Mouse (Mus musculus) forebrain, embryonic 12.5 days (tissue): ENCODE results near the gene Selplg. TPM values are rescaled to one million over a fixed set of nuclear protein-coding genes. Genes with fewer than 3 reads are reported as not detected.
A peak's percentile ranks its signal among the peaks of the same experiment; 100 is the strongest.
"Not testable (repeated sequence)": the region's sequence is repeated elsewhere in the genome, so short reads cannot be mapped to it uniquely, and the experiment has no call there.

ENCODE experiments used
- ATAC-seq: fragments of 200-750 bp; cut with Nextera tagmentation; 2 replicates; pipeline ENCODE4 v1.8.0; 2017; ENCODE audit warnings: moderate TSS enrichment; ENCODE audit not compliant: low FRiP score
- H3K27ac ChIP-seq: fragments of 300-500 bp; sonication (generic); 2 replicates; pipeline ENCODE4 v1.5.1; 2016; ENCODE audit warnings: mild to moderate bottlenecking
- H3K27me3 ChIP-seq: fragments of 300-500 bp; sonication (generic); 2 replicates; pipeline ENCODE4 v1.6.1; 2016; ENCODE audit warnings: mild to moderate bottlenecking
- H3K36me3 ChIP-seq: fragments of 300-500 bp; sonication (generic); replicated peaks from 2 replicates; pipeline ENCODE4 v1.6.1; 2016; ENCODE audit warnings: mild to moderate bottlenecking
- H3K4me1 ChIP-seq: fragments of 300-500 bp; sonication (generic); 2 replicates; pipeline ENCODE4 v1.6.1; 2016
- H3K4me2 ChIP-seq: fragments of 300-500 bp; sonication (generic); 2 replicates; pipeline ENCODE4 v1.6.1; 2016; ENCODE audit warnings: mild to moderate bottlenecking, moderate library complexity
- H3K4me3 ChIP-seq: fragments of 300-500 bp; sonication (generic); replicated peaks from 2 replicates; pipeline ENCODE4 v1.5.1; 2016; ENCODE audit warnings: mild to moderate bottlenecking
- H3K9ac ChIP-seq: fragments of 300-500 bp; sonication (generic); 2 replicates; pipeline ENCODE4 v1.6.1; 2016; ENCODE audit warnings: mild to moderate bottlenecking
- H3K9me3 ChIP-seq: fragments of 300-500 bp; sonication (generic); 2 replicates; pipeline ENCODE4 v1.6.1; 2016
- WGBS: fragments of 180-500 bp; shearing (Covaris S2); methylation state at CpG from one replicate; pipeline ENCODE4 v1.1.7; 2016; 5-methylcytosine and 5-hydroxymethylcytosine counted together
- polyA plus RNA-seq: library from polyadenylated mRNA; unstranded; fragments of >200 nt; fragmentation: Nextera tagmentation; extraction: Ambion mirVana; gene quantifications from 2 replicates; pipeline ENCODE4 v1.2.1, GENCODE M21; 2016

Selplg gene
- polyA plus RNA-seq, 1 experiment from 2014 or later, result 0.82 TPM

- H3K4me2 ChIP-seq, result no peak overlapping the region
- WGBS, result 38% methylated on average over 27 of the region's 27 CpGs
- H3K27me3 ChIP-seq, result peaks cover 16% of the 10 kb centered on the region
- ATAC-seq, result no peak
- H3K9me3 ChIP-seq, result peaks cover 7% of the 10 kb centered on the region; the same call in 1 of the 2 replicates
- H3K4me3 ChIP-seq, result no peak overlapping the region
- H3K27ac ChIP-seq, result no peak overlapping the region
- no peak overlapping the region for H3K9ac ChIP-seq
- peaks cover 8% of the 10 kb centered on the region; the same call in 1 of the 2 replicates for H3K4me1 ChIP-seq
- no peaks in the 10 kb centered on the region for H3K36me3 ChIP-seq
These were observed 18.1 kb downstream of the Selplg start for GRCm38 (mm10) chr5:113814111-113815040.

GRCm38 (mm10) chr5:113813608-113814007, 18.8 kb downstream of the Selplg start:
- Histone ChIP-seq H3K36me3 (no peaks in the 10 kb centered on the region), H3K4me2 (no peak overlapping the region), H3K27ac (no peak overlapping the region), H3K4me3 (no peak overlapping the region), H3K9ac (no peak overlapping the region), H3K9me3 (peaks cover 7% of the 10 kb centered on the region; the same call in 1 of the 2 replicates), H3K27me3 (peaks cover 16% of the 10 kb centered on the region), H3K4me1 (peaks cover 8% of the 10 kb centered on the region; the same call in 1 of the 2 replicates)
- WGBS, result 23% methylated on average over 9 of the region's 9 CpGs
- ATAC-seq, result no peak

- Histone ChIP-seq H3K27me3 (peaks cover 16% of the 10 kb centered on the region), H3K4me2 (no peak overlapping the region), H3K27ac (no peak overlapping the region), H3K36me3 (no peaks in the 10 kb centered on the region), H3K4me3 (no peak overlapping the region), H3K9me3 (peaks cover 7% of the 10 kb centered on the region; the same call in 1 of the 2 replicates), H3K4me1 (peaks cover 8% of the 10 kb centered on the region; the same call in 1 of the 2 replicates), H3K9ac (no peak overlapping the region)
- ATAC-seq, result no peak
- WGBS, result 88% methylated on average over 2 of the region's 2 CpGs
These were observed 19.8 kb downstream of the Selplg start for GRCm38 (mm10) chr5:113812638-113813037.

- not testable (repeated sequence) for H3K4me3 ChIP-seq, H3K4me2 ChIP-seq, ATAC-seq, H3K9ac ChIP-seq, H3K36me3 ChIP-seq, H3K4me1 ChIP-seq, H3K9me3 ChIP-seq, H3K27ac ChIP-seq
- peaks cover 16% of the 10 kb centered on the region for H3K27me3 ChIP-seq
- WGBS, result 18% methylated on average over 11 of the region's 12 CpGs
These were observed 20.5 kb downstream of the Selplg start for GRCm38 (mm10) chr5:113811824-113812420.

- Histone ChIP-seq H3K27me3 (peaks cover 16% of the 10 kb centered on the region), H3K4me2 (no peak overlapping the region), H3K27ac (no peak overlapping the region), H3K9ac (no peak overlapping the region), H3K9me3 (peaks cover 7% of the 10 kb centered on the region; the same call in 1 of the 2 replicates), H3K4me1 (no peaks in the 10 kb centered on the region), H3K4me3 (no peak overlapping the region), H3K36me3 (no peaks in the 10 kb centered on the region)
- WGBS, result 92% methylated on average over 4 of the region's 4 CpGs
- no peak for ATAC-seq
These were observed 22.3 kb downstream of the Selplg start for GRCm38 (mm10) chr5:113810111-113810510.

- Histone ChIP-seq H3K27ac (no peak overlapping the region), H3K4me2 (no peak overlapping the region), H3K4me1 (no peaks in the 10 kb centered on the region), H3K9me3 (peaks cover 7% of the 10 kb centered on the region; the same call in 1 of the 2 replicates), H3K9ac (no peak overlapping the region), H3K4me3 (no peak overlapping the region), H3K36me3 (no peaks in the 10 kb centered on the region), H3K27me3 (peaks cover 4% of the 10 kb centered on the region; the same call in 1 of the 2 replicates)
- ATAC-seq, result no peak
- WGBS, result 86% methylated on average over 2 of the region's 2 CpGs
These were observed 24.3 kb downstream of the Selplg start for GRCm38 (mm10) chr5:113808177-113808576.

GRCm38 (mm10) chr5:113807712-113808111, 24.7 kb downstream of the Selplg start:
- H3K4me3 ChIP-seq, result no peak overlapping the region
- peaks cover 7% of the 10 kb centered on the region; the same call in 1 of the 2 replicates for H3K9me3 ChIP-seq
- H3K27me3 ChIP-seq, result no peaks in the 10 kb centered on the region
- H3K4me2 ChIP-seq, result no peak overlapping the region
- H3K27ac ChIP-seq, result no peak overlapping the region
- no peaks in the 10 kb centered on the region for H3K4me1 ChIP-seq
- ATAC-seq, result no peak
- H3K9ac ChIP-seq, result no peak overlapping the region
- no peaks in the 10 kb centered on the region for H3K36me3 ChIP-seq
- WGBS, result 64% methylated on average over 9 of the region's 9 CpGs

GRCm38 (mm10) chr5:113806414-113806813, 26.0 kb downstream of the Selplg start:
- 46% methylated on average over 10 of the region's 10 CpGs for WGBS
- H3K9me3 ChIP-seq, result peaks cover 5% of the 10 kb centered on the region; the same call in 1 of the 2 replicates
- H3K4me3 ChIP-seq, result no peak overlapping the region
- no peak overlapping the region for H3K27ac ChIP-seq
- no peak for ATAC-seq
- no peak overlapping the region for H3K4me2 ChIP-seq
- H3K4me1 ChIP-seq, result no peaks in the 10 kb centered on the region
- H3K9ac ChIP-seq, result no peak overlapping the region
- no peaks in the 10 kb centered on the region for H3K27me3 ChIP-seq
- no peaks in the 10 kb centered on the region for H3K36me3 ChIP-seq

GRCm38 (mm10) chr5:113805301-113805700, 27.1 kb downstream of the Selplg start:
- Histone ChIP-seq H3K36me3 (no peaks in the 10 kb centered on the region), H3K4me3 (no peak overlapping the region), H3K4me2 (no peak overlapping the region), H3K27me3 (no peaks in the 10 kb centered on the region), H3K9ac (no peak overlapping the region), H3K27ac (no peak overlapping the region), H3K9me3 (no peaks in the 10 kb centered on the region), H3K4me1 (peaks cover 4% of the 10 kb centered on the region)
- no peak for ATAC-seq
- 89% methylated on average over 9 of the region's 9 CpGs for WGBS

- Histone ChIP-seq H3K27ac (no peak overlapping the region), H3K9me3 (no peaks in the 10 kb centered on the region), H3K36me3 (no peaks in the 10 kb centered on the region), H3K4me1 (peaks cover 13% of the 10 kb centered on the region), H3K27me3 (0 out of 2 replicates have a peak, but pooled peaks cover 1% of the 10 kb centered on the region), H3K9ac (no peak overlapping the region), H3K4me2 (no peak overlapping the region), H3K4me3 (no peak overlapping the region)
- WGBS, result 62% methylated on average over 7 of the region's 7 CpGs
- ATAC-seq, result no peak
These were observed 28.0 kb downstream of the Selplg start for GRCm38 (mm10) chr5:113804395-113804966.

GRCm38 (mm10) chr5:113800280-113800679, 32.2 kb downstream of the Selplg start, which contains the start of gene Tmem119:
Tmem119 (minus strand) TSS chr5:113800516.
- Histone ChIP-seq H3K4me1 (peaks cover 27% of the 10 kb centered on the region), H3K27ac (peak within 1 kb of the TSS; percentile 46; the same call in 1 of the 2 replicates), H3K9ac (no peak within 1 kb of the TSS)

GRCm38 (mm10) chr5:113799691-113800090, 32.8 kb downstream of the Selplg start:
- no peaks in the 10 kb centered on the region for H3K9me3 ChIP-seq
- peaks cover 26% of the 10 kb centered on the region; the same call in 1 of the 2 replicates for H3K27me3 ChIP-seq
- H3K27ac ChIP-seq, result peak overlapping the region; percentile 46; the same call in 1 of the 2 replicates
- ATAC-seq, result peak; percentile 33; the same call in 1 of the 2 replicates
- H3K4me2 ChIP-seq, result peak overlapping the region; percentile 19; the same call in 1 of the 2 replicates
- WGBS, result 46% methylated on average over 5 of the region's 5 CpGs
- H3K9ac ChIP-seq, result no peak overlapping the region
- H3K4me3 ChIP-seq, result 0 out of 2 replicates have a peak overlapping the region, but pooled peaks have one; percentile 10
- H3K4me1 ChIP-seq, result peaks cover 27% of the 10 kb centered on the region
- no peaks in the 10 kb centered on the region for H3K36me3 ChIP-seq

More at GRCm38 (mm10) chr5:113800280-113800679, 32.2 kb downstream of the Selplg start, which contains the start of gene Tmem119:
- peaks cover 26% of the 10 kb centered on the region; the same call in 1 of the 2 replicates for H3K27me3 ChIP-seq
- ATAC-seq, result peak; percentile 77
- H3K4me2 ChIP-seq, result peak within 1 kb of the TSS; percentile 19
- peak within 1 kb of the TSS; percentile 19; the same call in 1 of the 2 replicates for H3K4me3 ChIP-seq
- 1% methylated on average over 11 of the region's 11 CpGs for WGBS
- H3K36me3 ChIP-seq, result no peaks in the 10 kb centered on the region
- no peaks in the 10 kb centered on the region for H3K9me3 ChIP-seq
